Mouse (Mus musculus) liver, postnatal 0 days (tissue): ENCODE data around the gene Zfp213. TPM values are rescaled to one million over a fixed set of nuclear protein-coding genes. Genes with fewer than 3 reads are reported as not detected.

Source experiments
- ATAC-seq: fragments of 200-750 bp; cut with Nextera tagmentation; 2 replicates; pipeline ENCODE4 v1.8.0; 2017; ENCODE audit warnings: mild to moderate bottlenecking, moderate library complexity
- DNase-seq: peaks from one replicate; pipeline ENCODE4 v3.0.0-alpha.2; 2016
- H3K27ac ChIP-seq: fragments of 300-500 bp; sonication (generic); 2 replicates; pipeline ENCODE4 v1.5.1; 2014; ENCODE audit warnings: antibody characterized with exemption, moderate library complexity, mild to moderate bottlenecking, low read depth
- H3K27me3 ChIP-seq: fragments of 300-500 bp; sonication (generic); 2 replicates; pipeline ENCODE4 v1.6.1; 2014; ENCODE audit warnings: low read length, control low read depth, mixed read lengths; ENCODE audit not compliant: insufficient read depth
- H3K36me3 ChIP-seq: fragments of 300-500 bp; sonication (generic); replicated peaks from 2 replicates; pipeline ENCODE4 v1.6.1; 2014; ENCODE audit warnings: mild to moderate bottlenecking, control low read depth, low read length, moderate library complexity, mixed read lengths; ENCODE audit not compliant: insufficient read depth
- H3K4me1 ChIP-seq: fragments of 300-500 bp; sonication (generic); 2 replicates; pipeline ENCODE4 v1.6.1; 2014; ENCODE audit warnings: antibody characterized with exemption, mild to moderate bottlenecking, control low read depth; ENCODE audit not compliant: insufficient read depth
- H3K4me2 ChIP-seq: fragments of 300-500 bp; sonication (generic); 2 replicates; pipeline ENCODE4 v1.6.1; 2014; ENCODE audit warnings: low read depth, mild to moderate bottlenecking, low read length, moderate library complexity, mixed read lengths
- H3K4me3 ChIP-seq: fragments of 300-500 bp; sonication (generic); 2 replicates; pipeline ENCODE4 v1.5.1; 2014; ENCODE audit warnings: low read depth, low read length
- H3K9ac ChIP-seq: fragments of 300-500 bp; sonication (generic); replicated peaks from 2 replicates; pipeline ENCODE4 v1.6.1; 2014; ENCODE audit warnings: mild to moderate bottlenecking, moderate library complexity
- H3K9me3 ChIP-seq: fragments of 300-500 bp; sonication (generic); 2 replicates; pipeline ENCODE4 v1.6.1; 2016; ENCODE audit warnings: mild to moderate bottlenecking, control low read depth, low read length, mixed read lengths
- CTCF ChIP-seq: sonication (generic); IDR thresholded peaks from 2 replicates; pipeline ENCODE4 v1.5.1; 2016; ENCODE audit warnings: antibody characterized with exemption, low read depth
- EP300 ChIP-seq: IDR thresholded peaks from 2 replicates; pipeline ENCODE4 v1.6.1; 2016; ENCODE audit warnings: antibody characterized with exemption, low read depth, mild to moderate bottlenecking
- WGBS: fragments of 180-500 bp; shearing (Covaris S2); extraction: QIAGEN DNeasy Blood & Tissue Kit; methylation state at CpG from one replicate; pipeline ENCODE4 v1.1.7; 2014; ENCODE audit not compliant: insufficient replicate concordance; 5-methylcytosine and 5-hydroxymethylcytosine counted together
- polyA plus RNA-seq: library from polyadenylated mRNA; unstranded; fragments of >200 nt; fragmentation: Nextera tagmentation; extraction: Ambion mirVana; gene quantifications from 2 replicates; pipeline ENCODE4 v1.2.1, GENCODE M21; 2015

Gene Zfp213
- polyA plus RNA-seq, 1 experiment from 2014 or later: 5.5 TPM

GRCm38 (mm10) chr17:23546702-23547505 lies 17.1 kb downstream of the Zfp213 start:
- H3K9ac ChIP-seq: peak overlapping the region; percentile 77
- H3K9me3 ChIP-seq: no peaks in the 10 kb centered on the region
- H3K4me2 ChIP-seq: peak overlapping the region; percentile 73
- peaks cover 20% of the 10 kb centered on the region for H3K4me1 ChIP-seq
- no peaks in the 10 kb centered on the region for H3K27me3 ChIP-seq
- ATAC-seq (peak; percentile 28), DNase-seq (peak; percentile 86)
- peak overlapping the region; percentile 76 for H3K4me3 ChIP-seq
- 2% methylated on average over 42 of the region's 42 CpGs for WGBS
- TF ChIP-seq EP300 (no peak), CTCF (no peak)
- no peaks in the 10 kb centered on the region for H3K36me3 ChIP-seq
- peak overlapping the region; percentile 87 for H3K27ac ChIP-seq

- Histone ChIP-seq H3K4me2 (peak overlapping the region; percentile 73), H3K27ac (peak overlapping the region; percentile 87), H3K4me1 (peaks cover 21% of the 10 kb centered on the region), H3K27me3 (no peaks in the 10 kb centered on the region), H3K4me3 (peak overlapping the region; percentile 76), H3K9ac (peak overlapping the region; percentile 77), H3K9me3 (no peaks in the 10 kb centered on the region), H3K36me3 (no peaks in the 10 kb centered on the region)
- peak; percentile 49 for ATAC-seq
- DNase-seq: peak; percentile 87
- under 1% methylated on average over 20 of the region's 20 CpGs for WGBS
- TF ChIP-seq CTCF (no peak), EP300 (0 out of 2 replicates have a peak, but pooled peaks have one; percentile 15)
Measured at GRCm38 (mm10) chr17:23546333-23546701, 17.7 kb downstream of the Zfp213 start.

GRCm38 (mm10) chr17:23545841-23546240 lies 18.2 kb downstream of the Zfp213 start:
- TF ChIP-seq EP300: no peak
- TF ChIP-seq CTCF: no peak
- no peaks in the 10 kb centered on the region for H3K27me3 ChIP-seq
- peak overlapping the region; percentile 73; the same call in 1 of the 2 replicates for H3K4me2 ChIP-seq
- 9% methylated on average over 6 of the region's 6 CpGs for WGBS
- no peak overlapping the region for H3K9ac ChIP-seq
- H3K36me3 ChIP-seq: no peaks in the 10 kb centered on the region
- ATAC-seq (no peak), DNase-seq (no peak)
- no peak overlapping the region for H3K4me3 ChIP-seq
- H3K4me1 ChIP-seq: peaks cover 17% of the 10 kb centered on the region; the same call in 1 of the 2 replicates
- no peak overlapping the region for H3K27ac ChIP-seq
- no peaks in the 10 kb centered on the region for H3K9me3 ChIP-seq

GRCm38 (mm10) chr17:23544766-23545165 lies 19.3 kb downstream of the Zfp213 start:
- no peaks in the 10 kb centered on the region for H3K9me3 ChIP-seq
- H3K27ac ChIP-seq: no peak overlapping the region
- ATAC-seq: no peak
- no peak for DNase-seq
- H3K9ac ChIP-seq: no peak overlapping the region
- H3K36me3 ChIP-seq: no peaks in the 10 kb centered on the region
- no peak overlapping the region for H3K4me2 ChIP-seq
- TF ChIP-seq EP300 (no peak), CTCF (no peak)
- WGBS: 84% methylated on average over 1 of the region's 1 CpGs
- H3K4me1 ChIP-seq: peaks cover 17% of the 10 kb centered on the region; the same call in 1 of the 2 replicates
- no peaks in the 10 kb centered on the region for H3K27me3 ChIP-seq
- H3K4me3 ChIP-seq: no peak overlapping the region

- peaks cover 11% of the 10 kb centered on the region; the same call in 1 of the 2 replicates for H3K4me1 ChIP-seq
- DNase-seq (no peak), ATAC-seq (no peak)
- H3K9ac ChIP-seq: no peak overlapping the region
- no peaks in the 10 kb centered on the region for H3K9me3 ChIP-seq
- TF ChIP-seq EP300 (no peak), CTCF (no peak)
- H3K27ac ChIP-seq: no peak overlapping the region
- no peaks in the 10 kb centered on the region for H3K36me3 ChIP-seq
- no peak overlapping the region for H3K4me2 ChIP-seq
- H3K4me3 ChIP-seq: no peak overlapping the region
- 69% methylated on average over 4 of the region's 4 CpGs for WGBS
- H3K27me3 ChIP-seq: 0 out of 2 replicates have a peak, but pooled peaks cover 5% of the 10 kb centered on the region
Measured at GRCm38 (mm10) chr17:23543983-23544382, 20.1 kb downstream of the Zfp213 start.

GRCm38 (mm10) chr17:23543325-23543724 lies 20.7 kb downstream of the Zfp213 start:
- H3K9me3 ChIP-seq: no peaks in the 10 kb centered on the region
- H3K9ac ChIP-seq: no peak overlapping the region
- no peak overlapping the region for H3K4me3 ChIP-seq
- no peak overlapping the region for H3K27ac ChIP-seq
- H3K27me3 ChIP-seq: 0 out of 2 replicates have a peak, but pooled peaks cover 6% of the 10 kb centered on the region
- H3K4me1 ChIP-seq: peaks cover 10% of the 10 kb centered on the region
- WGBS: 44% methylated on average over 5 of the region's 5 CpGs
- TF ChIP-seq CTCF (no peak), EP300 (no peak)
- no peaks in the 10 kb centered on the region for H3K36me3 ChIP-seq
- ATAC-seq (no peak), DNase-seq (no peak)
- no peak overlapping the region for H3K4me2 ChIP-seq
